Mouse (Mus musculus): ENCODE results near the gene Mef2c. TPM values are rescaled to one million over a fixed set of nuclear protein-coding genes. Genes with fewer than 3 reads are reported as not detected.

The Mef2c gene
- polyA plus RNA-seq, 1 experiment from 2014 or later = 27.1 TPM

- H3K9ac ChIP-seq = no peak overlapping the region
- H3K27me3 ChIP-seq (replicated peaks) = no peaks in the 10 kb centered on the region
- no peaks in the 10 kb centered on the region for H3K4me1 ChIP-seq
- no peak overlapping the region for H3K27ac ChIP-seq
- ATAC-seq (replicated peaks) = no peak
- H3K4me2 ChIP-seq = no peak overlapping the region
- no peaks in the 10 kb centered on the region for H3K9me3 ChIP-seq
- H3K4me3 ChIP-seq = no peak overlapping the region
- H3K36me3 ChIP-seq (replicated peaks) = no peaks in the 10 kb centered on the region
- WGBS = 88% methylated on average over 3 of the region's 3 CpGs
These were observed 11.8 kb upstream of the Mef2c start for GRCm38 (mm10) chr13:83492051-83492450.

DNA sequence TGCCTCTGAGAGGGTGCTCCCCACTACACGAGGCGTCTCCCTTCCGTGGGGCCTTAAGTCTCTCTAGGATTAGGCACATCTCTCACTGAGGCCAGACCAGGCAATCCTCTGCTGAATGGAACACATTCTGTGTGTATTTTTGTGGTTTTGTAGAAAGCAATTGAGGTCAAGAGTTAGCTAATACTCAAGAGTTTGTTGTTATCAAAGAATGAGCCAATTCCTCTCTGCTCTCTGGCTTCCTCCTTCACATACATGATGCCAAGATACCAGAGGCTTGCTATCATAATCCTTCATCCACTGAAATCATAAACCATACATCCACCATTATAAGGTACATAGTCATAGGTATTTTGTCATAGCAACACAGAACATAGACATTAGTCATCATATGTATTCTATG, 6.1 kb upstream of the Mef2c start:
- H3K36me3 ChIP-seq (replicated peaks) = no peaks in the 10 kb centered on the region
- H3K4me2 ChIP-seq = no peak overlapping the region
- ATAC-seq (replicated peaks) = no peak
- no peak overlapping the region for H3K4me3 ChIP-seq
- no peaks in the 10 kb centered on the region for H3K27me3 ChIP-seq (replicated peaks)
- no peak overlapping the region for H3K27ac ChIP-seq
- no peaks in the 10 kb centered on the region for H3K9me3 ChIP-seq
- 85% methylated on average over 3 of the region's 3 CpGs for WGBS
- no peaks in the 10 kb centered on the region for H3K4me1 ChIP-seq
- no peak overlapping the region for H3K9ac ChIP-seq

GRCm38 (mm10) chr13:83499526-83499925, 4.3 kb upstream of the Mef2c start:
- Histone ChIP-seq H3K27ac (no peak overlapping the region), H3K4me3 (no peak overlapping the region), H3K9me3 (no peaks in the 10 kb centered on the region), H3K36me3 (replicated peaks) (no peaks in the 10 kb centered on the region), H3K4me2 (no peak overlapping the region), H3K27me3 (replicated peaks) (no peaks in the 10 kb centered on the region), H3K4me1 (no peaks in the 10 kb centered on the region), H3K9ac (no peak overlapping the region)
- no peak for ATAC-seq (replicated peaks)
- WGBS = 58% methylated on average over 4 of the region's 4 CpGs

DNA sequence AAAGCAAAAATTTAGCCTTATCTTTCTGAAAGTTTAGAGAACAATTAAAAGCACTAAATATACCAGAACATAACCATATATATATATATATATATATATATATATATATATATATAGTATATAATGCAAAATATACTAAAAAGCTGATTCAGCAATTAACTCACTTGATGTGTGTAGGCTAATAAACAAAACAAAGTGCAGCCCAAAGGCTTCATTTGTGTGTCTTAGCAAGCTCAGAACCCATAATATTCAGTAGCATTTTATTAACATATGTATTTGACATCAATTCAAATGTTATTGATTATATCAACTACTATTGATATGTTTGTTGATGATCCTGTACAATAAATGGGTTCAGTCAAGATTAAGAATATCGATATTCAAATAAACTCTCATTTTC, 3.9 kb downstream of the Mef2c start:
- Histone ChIP-seq H3K9me3 (no peaks in the 10 kb centered on the region), H3K9ac (no peak overlapping the region), H3K36me3 (replicated peaks) (no peaks in the 10 kb centered on the region), H3K4me3 (no peak overlapping the region), H3K4me2 (no peak overlapping the region), H3K27ac (no peak overlapping the region), H3K4me1 (no peaks in the 10 kb centered on the region), H3K27me3 (replicated peaks) (no peaks in the 10 kb centered on the region)
- 93% methylated on average over 1 of the region's 1 CpGs for WGBS
- no peak for ATAC-seq (replicated peaks)

- Histone ChIP-seq H3K36me3 (replicated peaks) (no peaks in the 10 kb centered on the region), H3K4me2 (no peak overlapping the region), H3K4me3 (no peak overlapping the region), H3K27ac (no peak overlapping the region), H3K9ac (no peak overlapping the region), H3K27me3 (replicated peaks) (no peaks in the 10 kb centered on the region), H3K9me3 (no peaks in the 10 kb centered on the region), H3K4me1 (0 out of 2 replicates have a peak, but pooled peaks cover 3% of the 10 kb centered on the region)
- ATAC-seq (replicated peaks) = no peak
- 58% methylated on average over 4 of the region's 4 CpGs for WGBS
These were observed 11.2 kb downstream of the Mef2c start for GRCm38 (mm10) chr13:83515013-83515547.

DNA sequence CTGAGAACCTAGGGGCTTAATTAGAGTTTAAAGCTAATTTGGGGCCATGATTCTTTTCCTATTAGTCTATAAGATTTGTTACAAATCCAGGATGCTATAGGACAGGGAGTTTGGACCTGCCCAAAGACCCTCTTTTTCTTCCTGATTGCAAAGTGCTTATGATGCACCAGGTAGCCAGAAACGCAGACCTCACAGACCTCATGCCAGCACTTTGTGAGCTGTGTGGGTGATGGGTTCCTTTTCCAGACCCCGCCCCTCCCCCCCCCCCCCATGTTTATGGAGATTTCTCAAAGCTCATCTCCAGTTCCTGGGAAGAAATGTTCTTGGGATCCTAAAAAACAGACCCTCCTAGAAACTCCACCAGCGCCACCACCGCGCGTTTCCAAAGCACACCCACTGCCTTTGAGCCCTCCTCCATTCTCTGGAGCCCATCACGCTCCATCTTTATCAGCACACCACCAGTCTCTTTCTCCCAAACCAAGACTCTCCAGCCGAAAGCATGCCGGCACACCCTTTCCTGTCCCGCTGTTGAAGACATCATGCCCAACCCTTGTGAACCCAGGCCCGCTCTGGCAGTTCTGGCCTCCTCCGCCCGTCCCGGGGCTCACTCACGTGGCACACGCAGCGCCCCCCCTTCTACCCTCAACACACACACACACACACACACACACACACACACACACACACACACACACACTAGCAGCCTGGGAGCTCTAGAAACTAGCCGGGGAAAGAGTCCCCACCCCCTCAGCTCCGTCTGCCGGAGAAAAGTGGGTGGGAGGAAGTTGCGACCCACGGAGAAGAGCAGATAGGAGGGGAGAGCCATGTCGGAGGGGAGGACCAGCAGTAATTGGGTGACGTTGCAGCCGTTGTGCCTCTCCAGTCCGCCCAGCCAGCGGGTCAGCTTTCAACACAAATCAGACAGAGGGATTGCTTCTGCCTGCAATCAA, 14.1 kb downstream of the Mef2c start:
- Histone ChIP-seq H3K4me1 (0 out of 2 replicates have a peak, but pooled peaks cover 3% of the 10 kb centered on the region), H3K9me3 (no peaks in the 10 kb centered on the region), H3K9ac (peak overlapping the region; percentile 61), H3K27ac (peak overlapping the region; percentile 77), H3K4me2 (peak overlapping the region; percentile 76), H3K4me3 (peak overlapping the region; percentile 51), H3K27me3 (replicated peaks) (0 out of 2 replicates have a peak, but pooled peaks cover 2% of the 10 kb centered on the region), H3K36me3 (replicated peaks) (no peaks in the 10 kb centered on the region)
- ATAC-seq (replicated peaks) = peak; percentile 94
- under 1% methylated on average over 27 of the region's 27 CpGs for WGBS

- WGBS = 50% methylated on average over 4 of the region's 4 CpGs
These were observed 17.0 kb downstream of the Mef2c start for GRCm38 (mm10) chr13:83520807-83521206.

DNA sequence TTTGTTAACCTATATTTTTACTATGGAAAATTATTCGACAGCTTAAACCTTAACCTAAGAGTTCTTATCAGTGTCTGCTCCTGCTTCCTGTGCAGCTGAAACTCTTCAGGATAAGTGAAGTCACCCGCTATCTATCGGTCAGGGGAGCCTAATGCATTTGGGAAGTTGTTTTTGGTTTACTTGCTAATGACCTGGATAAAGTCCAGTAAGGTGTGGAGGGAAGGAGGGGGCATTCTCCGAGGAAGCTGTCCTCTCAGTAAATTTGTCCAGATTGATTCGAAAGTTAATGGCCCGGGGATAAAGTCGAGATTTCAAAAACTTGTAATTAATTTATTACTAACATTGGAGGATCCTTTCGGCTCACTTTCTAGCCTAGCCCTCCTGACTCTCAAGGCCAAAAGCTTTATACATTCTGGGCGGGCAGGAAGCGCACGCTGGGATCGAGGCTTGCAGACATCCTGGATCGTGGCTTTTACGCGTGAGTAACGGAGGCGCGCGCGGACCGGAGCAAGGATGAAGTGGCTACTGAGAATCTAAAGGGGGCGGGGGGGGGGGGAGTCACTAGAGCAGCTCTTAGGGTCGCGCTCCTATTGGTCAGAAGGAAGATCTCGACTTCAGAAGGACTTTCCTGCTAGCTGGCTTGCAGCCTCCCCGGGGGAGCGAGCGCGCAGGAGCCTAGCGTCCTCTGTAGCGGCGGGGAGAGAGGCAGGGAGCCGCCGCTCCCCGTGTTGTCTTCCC, 19.6 kb downstream of the Mef2c start:
- Histone ChIP-seq H3K9me3 (no peaks in the 10 kb centered on the region), H3K4me2 (peak overlapping the region; percentile 90), H3K4me1 (peaks cover 3% of the 10 kb centered on the region; the same call in 1 of the 2 replicates), H3K27ac (peak overlapping the region; percentile 76), H3K4me3 (peak overlapping the region; percentile 57), H3K36me3 (replicated peaks) (no peaks in the 10 kb centered on the region), H3K27me3 (replicated peaks) (0 out of 2 replicates have a peak, but pooled peaks cover 2% of the 10 kb centered on the region), H3K9ac (peak overlapping the region; percentile 59)
- peak; percentile 74 for ATAC-seq (replicated peaks)
- WGBS = 2% methylated on average over 35 of the region's 35 CpGs

More at GRCm38 (mm10) chr13:83520807-83521206, 17.0 kb downstream of the Mef2c start:
- Histone ChIP-seq H3K9me3 (no peaks in the 10 kb centered on the region), H3K36me3 (replicated peaks) (no peaks in the 10 kb centered on the region), H3K27ac (no peak overlapping the region), H3K4me3 (no peak overlapping the region), H3K4me1 (peaks cover 6% of the 10 kb centered on the region; the same call in 1 of the 2 replicates), H3K4me2 (no peak overlapping the region), H3K27me3 (replicated peaks) (0 out of 2 replicates have a peak, but pooled peaks cover 2% of the 10 kb centered on the region), H3K9ac (no peak overlapping the region)
- no peak for ATAC-seq (replicated peaks)

- Histone ChIP-seq H3K27me3 (replicated peaks) (0 out of 2 replicates have a peak, but pooled peaks cover 2% of the 10 kb centered on the region), H3K4me3 (peak overlapping the region; percentile 57), H3K36me3 (replicated peaks) (no peaks in the 10 kb centered on the region), H3K9ac (peak overlapping the region; percentile 59), H3K9me3 (no peaks in the 10 kb centered on the region), H3K4me1 (peaks cover 3% of the 10 kb centered on the region; the same call in 1 of the 2 replicates), H3K27ac (peak overlapping the region; percentile 76), H3K4me2 (peak overlapping the region; percentile 90)
- ATAC-seq (replicated peaks) = peak; percentile 86
- WGBS = under 1% methylated on average over 40 of the region's 43 CpGs
These were observed 20.5 kb downstream of the Mef2c start for GRCm38 (mm10) chr13:83524159-83524901.

GRCm38 (mm10) chr13:83524902-83525715, 21.3 kb downstream of the Mef2c start:
- H3K4me2 ChIP-seq = peak overlapping the region; percentile 90
- peak overlapping the region; percentile 59; the same call in 1 of the 2 replicates for H3K9ac ChIP-seq
- peaks cover 3% of the 10 kb centered on the region; the same call in 1 of the 2 replicates for H3K4me1 ChIP-seq
- peak overlapping the region; percentile 57 for H3K4me3 ChIP-seq
- H3K27me3 ChIP-seq (replicated peaks) = 0 out of 2 replicates have a peak, but pooled peaks cover 2% of the 10 kb centered on the region
- no peak for ATAC-seq (replicated peaks)
- H3K9me3 ChIP-seq = no peaks in the 10 kb centered on the region
- WGBS = 21% methylated on average over 7 of the region's 7 CpGs
- H3K36me3 ChIP-seq (replicated peaks) = no peaks in the 10 kb centered on the region
- peak overlapping the region; percentile 76; the same call in 1 of the 2 replicates for H3K27ac ChIP-seq

DNA sequence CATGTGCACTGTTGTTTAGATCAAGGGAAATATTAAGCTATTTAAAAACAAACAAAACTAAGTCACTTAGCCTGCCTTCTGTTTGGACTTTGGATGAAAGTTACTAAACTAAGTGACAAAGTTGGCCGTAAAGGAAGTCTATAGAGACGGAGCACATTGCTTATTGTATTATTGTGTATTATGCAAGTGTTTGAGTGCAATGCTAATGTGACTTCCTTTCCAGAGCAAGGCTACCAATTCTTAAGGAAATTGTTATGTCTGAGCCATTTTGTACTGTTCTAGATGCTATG, 21.8 kb downstream of the Mef2c start:
- H3K4me2 ChIP-seq = peak overlapping the region; percentile 90
- H3K9ac ChIP-seq = no peak overlapping the region
- peaks cover 3% of the 10 kb centered on the region; the same call in 1 of the 2 replicates for H3K4me1 ChIP-seq
- no peak for ATAC-seq (replicated peaks)
- H3K4me3 ChIP-seq = peak overlapping the region; percentile 57
- H3K36me3 ChIP-seq (replicated peaks) = no peaks in the 10 kb centered on the region
- no peaks in the 10 kb centered on the region for H3K9me3 ChIP-seq
- no peak overlapping the region for H3K27ac ChIP-seq
- H3K27me3 ChIP-seq (replicated peaks) = 0 out of 2 replicates have a peak, but pooled peaks cover 2% of the 10 kb centered on the region
- 51% methylated on average over 2 of the region's 2 CpGs for WGBS
